Mouse (Mus musculus) lung, embryonic 14.5 days (tissue): ENCODE data around the gene Clcn3. TPM values are rescaled to one million over a fixed set of nuclear protein-coding genes. Genes with fewer than 3 reads are reported as not detected.

Experiments used
- ATAC-seq: fragments of 200-750 bp; cut with Nextera tagmentation; 2 replicates; pipeline ENCODE4 v1.8.0; 2017; ENCODE audit warnings: mild to moderate bottlenecking, moderate TSS enrichment, moderate library complexity; ENCODE audit not compliant: insufficient read depth
- DNase-seq: peaks from one replicate; pipeline ENCODE4 v3.0.0-alpha.2; 2015
- H3K27ac ChIP-seq: fragments of 300-500 bp; sonication (generic); 2 replicates; pipeline ENCODE4 v1.5.1; 2014; ENCODE audit warnings: low read depth, mild to moderate bottlenecking, moderate library complexity
- H3K27me3 ChIP-seq: fragments of 300-500 bp; sonication (generic); 2 replicates; pipeline ENCODE4 v1.6.1; 2014; ENCODE audit warnings: low read length, control low read depth; ENCODE audit not compliant: insufficient read depth
- H3K36me3 ChIP-seq: fragments of 300-500 bp; sonication (generic); 2 replicates; pipeline ENCODE4 v1.6.1; 2014; ENCODE audit warnings: control low read depth; ENCODE audit not compliant: insufficient read depth
- H3K4me1 ChIP-seq: fragments of 300-500 bp; sonication (generic); 2 replicates; pipeline ENCODE4 v1.6.1; 2014; ENCODE audit warnings: antibody characterized with exemption, control low read depth; ENCODE audit not compliant: insufficient read depth
- H3K4me2 ChIP-seq: fragments of 300-500 bp; sonication (generic); 2 replicates; pipeline ENCODE4 v1.6.1; 2014; ENCODE audit warnings: mild to moderate bottlenecking
- H3K4me3 ChIP-seq: fragments of 300-500 bp; sonication (generic); 2 replicates; pipeline ENCODE4 v1.5.1; 2014; ENCODE audit warnings: low read depth, low read length
- H3K9ac ChIP-seq: fragments of 300-500 bp; sonication (generic); 2 replicates; pipeline ENCODE4 v1.6.1; 2014
- H3K9me3 ChIP-seq: fragments of 300-500 bp; sonication (generic); 2 replicates; pipeline ENCODE4 v1.6.1; 2016; ENCODE audit warnings: low read depth, low read length, control low read depth
- CTCF ChIP-seq: IDR thresholded peaks from 2 replicates; pipeline ENCODE4 v1.5.1; 2016; ENCODE audit warnings: antibody characterized with exemption, low read depth
- WGBS: fragments of 180-500 bp; shearing (Covaris S2); extraction: QIAGEN DNeasy Blood & Tissue Kit; methylation state at CpG from one replicate; pipeline ENCODE4 v1.1.7; 2014; 5-methylcytosine and 5-hydroxymethylcytosine counted together
- polyA plus RNA-seq: library from polyadenylated mRNA; unstranded; fragments of >200 nt; fragmentation: Nextera tagmentation; extraction: Ambion mirVana; gene quantifications from 2 replicates; pipeline ENCODE4 v1.2.1, GENCODE M21; 2014

The Clcn3 gene
- polyA plus RNA-seq, 1 experiment from 2014 or later: 17.3 TPM

DNA sequence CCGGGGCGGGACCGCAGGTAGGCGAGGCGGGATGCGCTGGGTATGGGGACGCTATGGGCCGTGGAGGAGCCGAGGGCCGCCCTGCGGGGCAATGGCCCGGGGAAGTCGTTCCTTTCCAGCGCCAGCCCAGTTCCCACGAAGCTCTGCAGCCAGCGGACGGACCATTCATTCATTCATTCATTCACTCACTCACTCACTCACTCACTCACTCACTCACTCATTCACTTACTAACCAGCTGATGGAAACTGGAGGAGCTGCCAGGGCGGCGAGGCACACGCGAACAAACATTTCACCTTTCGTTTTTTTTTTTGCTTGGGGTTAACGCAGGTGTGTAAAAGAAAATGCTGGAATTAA lies 92.6 kb downstream of the Clcn3 start:
- ATAC-seq: no peak
- peaks cover 9% of the 10 kb centered on the region; the same call in 1 of the 2 replicates for H3K36me3 ChIP-seq
- 0 out of 2 replicates have a peak overlapping the region, but pooled peaks have one; percentile 42 for H3K27ac ChIP-seq
- no peak for TF ChIP-seq CTCF
- peak overlapping the region; percentile 75 for H3K4me3 ChIP-seq
- DNase-seq: no peak
- H3K27me3 ChIP-seq: no peaks in the 10 kb centered on the region
- H3K9ac ChIP-seq: peak overlapping the region; percentile 78
- no peaks in the 10 kb centered on the region for H3K4me1 ChIP-seq
- no peaks in the 10 kb centered on the region for H3K9me3 ChIP-seq
- peak overlapping the region; percentile 78 for H3K4me2 ChIP-seq
- WGBS: 2% methylated on average over 17 of the region's 23 CpGs

GRCm38 (mm10) chr8:60889843-60890519 lies 93.1 kb downstream of the Clcn3 start, which contains the start of gene Hpf1:
Gene Hpf1, plus strand, starts transcription at chr8:60890418.
- no peaks in the 10 kb centered on the region for H3K9me3 ChIP-seq
- H3K27me3 ChIP-seq: no peaks in the 10 kb centered on the region
- H3K4me1 ChIP-seq: no peaks in the 10 kb centered on the region
- WGBS: 5% methylated on average over 40 of the region's 43 CpGs
- H3K9ac ChIP-seq: peak within 1 kb of the TSS; percentile 78
- H3K27ac ChIP-seq: 0 out of 2 replicates have a peak within 1 kb of the TSS, but pooled peaks have one; percentile 42
- DNase-seq: peak; percentile 99
- peak; percentile 98 for ATAC-seq
- H3K4me2 ChIP-seq: peak within 1 kb of the TSS; percentile 78
- TF ChIP-seq CTCF: no peak
- peaks cover 7% of the 10 kb centered on the region; the same call in 1 of the 2 replicates for H3K36me3 ChIP-seq
- H3K4me3 ChIP-seq: peak within 1 kb of the TSS; percentile 75

DNA sequence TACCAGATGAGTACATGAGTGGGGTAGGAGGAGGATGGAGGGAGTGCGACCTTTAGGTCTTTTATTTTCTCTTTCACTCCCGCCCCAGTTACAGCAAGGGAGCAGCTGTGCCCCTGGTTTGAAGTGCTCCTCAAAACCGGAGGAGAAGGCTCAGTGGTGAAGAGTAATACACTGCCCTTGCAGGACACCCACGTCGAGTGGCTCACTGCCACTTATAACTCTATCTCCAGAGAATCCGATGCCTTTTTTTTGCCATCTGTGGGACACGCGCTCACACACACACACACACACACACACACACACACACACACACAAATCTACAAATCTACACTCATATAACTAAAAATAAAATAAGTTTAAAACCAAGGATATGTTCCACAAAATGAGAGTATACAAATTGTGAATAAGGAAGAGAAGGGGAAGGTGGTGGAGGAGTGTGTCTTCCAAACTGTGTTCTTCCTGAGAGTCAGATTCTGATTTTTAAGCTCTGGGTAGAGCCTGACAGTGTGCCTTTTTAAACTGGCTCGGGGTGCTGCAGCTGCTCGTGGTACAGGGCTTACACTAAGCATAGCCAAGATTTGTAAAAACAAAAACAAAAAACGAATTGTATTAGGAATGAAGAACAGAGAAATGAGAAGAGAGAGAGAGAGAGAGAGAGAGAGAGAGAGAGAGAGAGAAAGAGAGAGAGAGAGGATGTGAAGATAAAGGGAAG lies 93.8 kb downstream of the Clcn3 start:
- Histone ChIP-seq H3K4me3 (no peak overlapping the region), H3K27ac (no peak overlapping the region), H3K9me3 (no peaks in the 10 kb centered on the region), H3K36me3 (peaks cover 6% of the 10 kb centered on the region; the same call in 1 of the 2 replicates), H3K9ac (no peak overlapping the region), H3K4me2 (no peak overlapping the region; the same call in 1 of the 2 replicates), H3K4me1 (no peaks in the 10 kb centered on the region), H3K27me3 (no peaks in the 10 kb centered on the region)
- ATAC-seq: no peak
- no peak for DNase-seq
- 73% methylated on average over 11 of the region's 11 CpGs for WGBS
- no peak for TF ChIP-seq CTCF

- Histone ChIP-seq H3K9me3 (no peaks in the 10 kb centered on the region), H3K27ac (no peak overlapping the region), H3K27me3 (no peaks in the 10 kb centered on the region), H3K4me3 (no peak overlapping the region), H3K4me1 (no peaks in the 10 kb centered on the region), H3K36me3 (no peaks in the 10 kb centered on the region), H3K4me2 (no peak overlapping the region), H3K9ac (no peak overlapping the region)
- WGBS: 50% methylated on average over 6 of the region's 6 CpGs
- TF ChIP-seq CTCF: no peak
- DNase-seq: no peak
- no peak for ATAC-seq
Observed at GRCm38 (mm10) chr8:60886736-60887135, 96.4 kb downstream of the Clcn3 start.

GRCm38 (mm10) chr8:60883419-60884137 lies 99.5 kb downstream of the Clcn3 start:
- H3K27ac ChIP-seq: no peak overlapping the region
- no peak for DNase-seq
- 80% methylated on average over 4 of the region's 4 CpGs for WGBS

DNA sequence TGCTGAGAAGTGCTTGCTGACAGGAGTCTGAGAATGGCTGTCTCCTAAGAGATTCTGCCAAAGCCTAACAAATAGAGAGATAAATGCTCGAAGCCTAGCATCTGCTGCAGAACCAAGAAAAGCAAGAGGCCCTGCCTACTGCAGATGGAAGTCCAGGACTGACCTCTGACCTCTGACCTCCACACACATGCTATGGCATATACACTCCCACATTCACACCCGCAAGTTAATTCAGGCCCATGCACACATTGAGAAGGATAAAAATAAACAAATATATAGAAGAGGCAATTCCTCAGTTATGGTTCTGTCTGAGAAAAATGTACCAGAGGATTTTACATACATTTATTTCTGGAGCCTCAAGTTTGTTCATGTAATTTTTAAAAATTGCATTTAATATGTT lies 104.5 kb downstream of the Clcn3 start:
- no peaks in the 10 kb centered on the region for H3K4me1 ChIP-seq
- WGBS: 50% methylated on average over 2 of the region's 2 CpGs
- no peak for ATAC-seq
- no peak overlapping the region for H3K27ac ChIP-seq
- no peak overlapping the region for H3K4me3 ChIP-seq
- no peaks in the 10 kb centered on the region for H3K9me3 ChIP-seq
- no peaks in the 10 kb centered on the region for H3K36me3 ChIP-seq
- TF ChIP-seq CTCF: no peak
- no peak overlapping the region for H3K4me2 ChIP-seq
- DNase-seq: no peak
- no peak overlapping the region for H3K9ac ChIP-seq
- no peaks in the 10 kb centered on the region for H3K27me3 ChIP-seq

More at GRCm38 (mm10) chr8:60883419-60884137, 99.5 kb downstream of the Clcn3 start:
- no peaks in the 10 kb centered on the region for H3K36me3 ChIP-seq
- no peak overlapping the region for H3K4me2 ChIP-seq
- no peak overlapping the region for H3K9ac ChIP-seq
- no peak for ATAC-seq
- H3K9me3 ChIP-seq: no peaks in the 10 kb centered on the region
- H3K4me3 ChIP-seq: no peak overlapping the region
- no peaks in the 10 kb centered on the region for H3K27me3 ChIP-seq
- no peak for TF ChIP-seq CTCF
- H3K4me1 ChIP-seq: no peaks in the 10 kb centered on the region
